Mouse (Mus musculus) embryonic facial prominence, embryonic 11.5 days (tissue): ENCODE data around the gene Mterf1b. TPM values are rescaled to one million over a fixed set of nuclear protein-coding genes. Genes with fewer than 3 reads are reported as not detected.
"Not testable (repeated sequence)": the region's sequence is repeated elsewhere in the genome, so short reads cannot be mapped to it uniquely, and the experiment has no call there.

Source experiments
- ATAC-seq: fragments of 200-750 bp; cut with Nextera tagmentation; replicated peaks from 2 replicates; pipeline ENCODE4 v1.8.0; 2017; ENCODE audit warnings: low read depth; ENCODE audit not compliant: insufficient number of reproducible peaks, low FRiP score, low TSS enrichment
- DNase-seq: peaks from one replicate; pipeline ENCODE4 v3.0.0-alpha.2; 2015; ENCODE audit warnings: low spot score
- H3K27ac ChIP-seq: fragments of 300-500 bp; sonication (generic); replicated peaks from 2 replicates; pipeline ENCODE4 v1.5.1; 2014; ENCODE audit warnings: mild to moderate bottlenecking, low read depth, low read length, control low read depth
- H3K27me3 ChIP-seq: fragments of 300-500 bp; sonication (generic); 2 replicates; pipeline ENCODE4 v1.6.1; 2014; ENCODE audit warnings: mild to moderate bottlenecking, low read length, moderate library complexity, mixed read lengths; ENCODE audit not compliant: control insufficient read depth, insufficient read depth
- H3K36me3 ChIP-seq: fragments of 300-500 bp; sonication (generic); replicated peaks from 2 replicates; pipeline ENCODE4 v1.6.1; 2014; ENCODE audit warnings: low read depth, mild to moderate bottlenecking, low read length, moderate library complexity, mixed read lengths; ENCODE audit not compliant: control insufficient read depth, insufficient read depth
- H3K4me1 ChIP-seq: fragments of 300-500 bp; sonication (generic); 2 replicates; pipeline ENCODE4 v1.6.1; 2014; ENCODE audit warnings: low read length, mixed read lengths; ENCODE audit not compliant: control insufficient read depth, insufficient read depth
- H3K4me2 ChIP-seq: fragments of 300-500 bp; sonication (generic); 2 replicates; pipeline ENCODE4 v1.6.1; 2014; ENCODE audit warnings: low read depth, mild to moderate bottlenecking, control low read depth, low read length, moderate library complexity
- H3K4me3 ChIP-seq: fragments of 300-500 bp; sonication (generic); 2 replicates; pipeline ENCODE4 v1.5.1; 2014; ENCODE audit warnings: low read depth, low read length, control low read depth
- H3K9ac ChIP-seq: fragments of 300-500 bp; sonication (generic); replicated peaks from 2 replicates; pipeline ENCODE4 v1.6.1; 2014; ENCODE audit warnings: mild to moderate bottlenecking, control low read depth, low read length
- H3K9me3 ChIP-seq: fragments of 300-500 bp; sonication (generic); replicated peaks from 2 replicates; pipeline ENCODE4 v1.6.1; 2016; ENCODE audit warnings: mild to moderate bottlenecking, low read length, inconsistent platforms, mixed read lengths; ENCODE audit not compliant: control insufficient read depth
- WGBS: fragments of 180-500 bp; shearing (Covaris S2); extraction: QIAGEN DNeasy Blood & Tissue Kit; methylation state at CpG from one replicate; pipeline ENCODE4 v1.1.7; 2014; 5-methylcytosine and 5-hydroxymethylcytosine counted together
- polyA plus RNA-seq: library from polyadenylated mRNA; unstranded; fragments of >200 nt; fragmentation: Nextera tagmentation; extraction: Ambion mirVana; gene quantifications from 2 replicates; pipeline ENCODE4 v1.2.1, GENCODE M21; 2014

Mterf1b gene
- polyA plus RNA-seq = 3.2 and 4.6 TPM in 2 replicates

GRCm38 (mm10) chr5:4191671-4192480, at the start of gene Mterf1b:
Gene Mterf1b, plus strand, starts transcription at chr5:4192367.
- H3K9me3 ChIP-seq, DNase-seq, H3K27ac ChIP-seq, H3K4me1 ChIP-seq, H3K36me3 ChIP-seq, H3K27me3 ChIP-seq: not testable (repeated sequence)
- ATAC-seq = peak; percentile 98
- H3K4me2 ChIP-seq = peak within 1 kb of the TSS; percentile 52
- 69% methylated on average over 10 of the region's 37 CpGs for WGBS
- peak within 1 kb of the TSS; percentile 19; the same call in 1 of the 2 replicates for H3K9ac ChIP-seq
- H3K4me3 ChIP-seq = peak within 1 kb of the TSS; percentile 35

GRCm38 (mm10) chr5:4159418-4160071, 32.6 kb upstream of the Mterf1b start:
- not testable (repeated sequence) for H3K4me2 ChIP-seq, H3K4me1 ChIP-seq, H3K4me3 ChIP-seq, H3K9ac ChIP-seq, H3K27ac ChIP-seq, DNase-seq, ATAC-seq, H3K27me3 ChIP-seq, H3K9me3 ChIP-seq, H3K36me3 ChIP-seq
- WGBS = 85% methylated on average over 4 of the region's 5 CpGs

GRCm38 (mm10) chr5:4161554-4161953, 30.6 kb upstream of the Mterf1b start:
- H3K4me2 ChIP-seq = no peak overlapping the region
- H3K36me3 ChIP-seq = no peaks in the 10 kb centered on the region
- no peak for DNase-seq
- H3K27ac ChIP-seq = no peak overlapping the region
- no peak overlapping the region for H3K4me3 ChIP-seq
- no peaks in the 10 kb centered on the region for H3K27me3 ChIP-seq
- no peaks in the 10 kb centered on the region for H3K9me3 ChIP-seq
- no peaks in the 10 kb centered on the region for H3K4me1 ChIP-seq
- 85% methylated on average over 3 of the region's 3 CpGs for WGBS
- no peak for ATAC-seq
- H3K9ac ChIP-seq = no peak overlapping the region

GRCm38 (mm10) chr5:4162461-4162860, 29.7 kb upstream of the Mterf1b start:
- no peaks in the 10 kb centered on the region for H3K9me3 ChIP-seq
- no peaks in the 10 kb centered on the region for H3K27me3 ChIP-seq
- no peak overlapping the region for H3K4me3 ChIP-seq
- WGBS = 62% methylated on average over 7 of the region's 7 CpGs
- DNase-seq = no peak
- no peak for ATAC-seq
- H3K4me2 ChIP-seq = no peak overlapping the region
- no peak overlapping the region for H3K27ac ChIP-seq
- no peaks in the 10 kb centered on the region for H3K4me1 ChIP-seq
- H3K36me3 ChIP-seq = no peaks in the 10 kb centered on the region
- H3K9ac ChIP-seq = no peak overlapping the region

- H3K9ac ChIP-seq, H3K4me3 ChIP-seq, DNase-seq, H3K36me3 ChIP-seq, ATAC-seq, H3K4me1 ChIP-seq, H3K9me3 ChIP-seq, H3K4me2 ChIP-seq, H3K27me3 ChIP-seq, H3K27ac ChIP-seq: not testable (repeated sequence)
- 55% methylated on average over 6 of the region's 6 CpGs for WGBS
These were observed 24.2 kb upstream of the Mterf1b start for GRCm38 (mm10) chr5:4167813-4168529.

- not testable (repeated sequence) for H3K4me2 ChIP-seq, ATAC-seq, H3K4me1 ChIP-seq, H3K9ac ChIP-seq, H3K27me3 ChIP-seq, H3K9me3 ChIP-seq, H3K27ac ChIP-seq, DNase-seq, H3K4me3 ChIP-seq, H3K36me3 ChIP-seq
- 83% methylated on average over 4 of the region's 4 CpGs for WGBS
These were observed 23.6 kb upstream of the Mterf1b start for GRCm38 (mm10) chr5:4168530-4168926.

- DNase-seq, H3K4me2 ChIP-seq, H3K27ac ChIP-seq, H3K9me3 ChIP-seq, H3K4me1 ChIP-seq, ATAC-seq, H3K36me3 ChIP-seq, H3K27me3 ChIP-seq, H3K9ac ChIP-seq, H3K4me3 ChIP-seq: not testable (repeated sequence)
- 80% methylated on average over 3 of the region's 3 CpGs for WGBS
These were observed 15.7 kb upstream of the Mterf1b start for GRCm38 (mm10) chr5:4176421-4176820.
